Mouse (Mus musculus) layer of hippocampus, postnatal 25 days (tissue): ENCODE data around the gene Nmur1. TPM values are rescaled to one million over a fixed set of nuclear protein-coding genes. Genes with fewer than 3 reads are reported as not detected.
A peak's percentile ranks its signal among the peaks of the same experiment; 100 is the strongest.
"Not testable (repeated sequence)": the region's sequence is repeated elsewhere in the genome, so short reads cannot be mapped to it uniquely, and the experiment has no call there.

Experiments used
- DNase-seq, 2 experiments: peaks; one replicate each; pipeline ENCODE4 v3.0.0; 2022; ENCODE audit warnings: mixed read lengths in 2 of 2, low spot score in 1 of 2; ENCODE audit errors: extremely low spot score in 1 of 2
- total RNA-seq, 2 experiments: library from RNA; stranded (reverse); gene quantifications; 2 replicates each; pipeline ENCODE4 v1.2.3; 2021

The Nmur1 gene
- total RNA-seq: not detected

GRCm38 (mm10) chr1:86426128-86426527 is at the start of gene Nmur1, which contains the start of gene Tex44:
TSS of gene Nmur1 (minus strand) at chr1:86426228.
TSS of gene Tex44 (plus strand) at chr1:86426329.
- DNase-seq: no peak

- no peak for DNase-seq
These were observed 47.2 kb upstream of the Nmur1 start for GRCm38 (mm10) chr1:86473109-86473760.

GRCm38 (mm10) chr1:86472197-86472952 is 46.3 kb upstream of the Nmur1 start:
- DNase-seq: no peak

GRCm38 (mm10) chr1:86471504-86471961 is 45.5 kb upstream of the Nmur1 start:
- DNase-seq: not testable (repeated sequence)

- DNase-seq: no peak
These were observed 44.6 kb upstream of the Nmur1 start for GRCm38 (mm10) chr1:86470519-86471181.

GRCm38 (mm10) chr1:86469876-86470275 is 43.8 kb upstream of the Nmur1 start:
- no peak for DNase-seq

- no peak for DNase-seq
These were observed 41.4 kb upstream of the Nmur1 start for GRCm38 (mm10) chr1:86467416-86467815.

GRCm38 (mm10) chr1:86464875-86465224 is 38.8 kb upstream of the Nmur1 start:
- no peak for DNase-seq

GRCm38 (mm10) chr1:86464223-86464874 is 38.3 kb upstream of the Nmur1 start:
- no peak for DNase-seq

GRCm38 (mm10) chr1:86459371-86459770 is 33.3 kb upstream of the Nmur1 start:
- DNase-seq: no peak

- DNase-seq: no peak
These were observed 31.0 kb upstream of the Nmur1 start for GRCm38 (mm10) chr1:86456892-86457581.

- no peak for DNase-seq
These were observed 26.7 kb upstream of the Nmur1 start for GRCm38 (mm10) chr1:86452713-86453112.

- no peak for DNase-seq
These were observed 23.9 kb upstream of the Nmur1 start for GRCm38 (mm10) chr1:86449966-86450365.

- no peak for DNase-seq
These were observed 22.2 kb upstream of the Nmur1 start for GRCm38 (mm10) chr1:86448272-86448671.

- DNase-seq: no peak
These were observed 21.7 kb upstream of the Nmur1 start for GRCm38 (mm10) chr1:86447596-86448171.

GRCm38 (mm10) chr1:86443386-86444172 is 17.6 kb upstream of the Nmur1 start:
- DNase-seq: no peak

GRCm38 (mm10) chr1:86442832-86443231 is 16.8 kb upstream of the Nmur1 start:
- no peak for DNase-seq

GRCm38 (mm10) chr1:86441980-86442831 is 16.2 kb upstream of the Nmur1 start:
- peak; percentile 70 to 77 for DNase-seq
